Mouse (Mus musculus) left cerebral cortex, postnatal 4 days (tissue): ENCODE measurements at regions not wholly inside any gene's neighbourhood (a gene's known extent, or its start where the extent isn't known, plus 50 kb on each side); places are given as distances from the start of the nearest gene placed in this dataset.
"Not testable (repeated sequence)": the region's sequence is repeated elsewhere in the genome, so short reads cannot be mapped to it uniquely, and the experiment has no call there.

Experiments used
- DNase-seq: peaks from one replicate; pipeline ENCODE4 v3.0.0-alpha.2; 2022
- intact Hi-C: fragments of 180-260 bp; cut with DNase I; formaldehyde crosslinking; loops from one replicate; pipeline ENCODE4 v1.15.1; 2025

- intact Hi-C loops, DNase-seq: not testable (repeated sequence)
Measured at GRCm38 (mm10) chr6:67681641-67682040, 146.0 kb upstream of the Tacstd2 start.

GRCm38 (mm10) chr6:67679106-67679505, 143.5 kb upstream of the Tacstd2 start:
- DNase-seq, intact Hi-C loops: not testable (repeated sequence)

- DNase-seq, intact Hi-C loops: not testable (repeated sequence)
Measured at GRCm38 (mm10) chr6:67674717-67675116, 139.1 kb upstream of the Tacstd2 start.

- DNase-seq, intact Hi-C loops: not testable (repeated sequence)
Measured at GRCm38 (mm10) chr6:67673316-67673715, 137.7 kb upstream of the Tacstd2 start.

- DNase-seq, intact Hi-C loops: not testable (repeated sequence)
Measured at GRCm38 (mm10) chr6:67668073-67668472, 132.5 kb upstream of the Tacstd2 start.

GRCm38 (mm10) chr6:67631617-67632016, 96.0 kb upstream of the Tacstd2 start:
- intact Hi-C loops, result no loop called here

GRCm38 (mm10) chr6:67610402-67610801, 74.8 kb upstream of the Tacstd2 start:
- intact Hi-C loops, result no loop called here
- peak; percentile 8 for DNase-seq

More at GRCm38 (mm10) chr6:67631617-67632016, 96.0 kb upstream of the Tacstd2 start:
- DNase-seq, result no peak

- DNase-seq, intact Hi-C loops: not testable (repeated sequence)
Measured at GRCm38 (mm10) chr6:67609461-67609860, 73.9 kb upstream of the Tacstd2 start.
